Mouse (Mus musculus) liver, postnatal 0 days (tissue): ENCODE data around the gene Tubb4a. TPM values are rescaled to one million over a fixed set of nuclear protein-coding genes. Genes with fewer than 3 reads are reported as not detected.
A peak's percentile ranks its signal among the peaks of the same experiment; 100 is the strongest.

Experiments
- ATAC-seq: fragments of 200-750 bp; cut with Nextera tagmentation; 2 replicates; pipeline ENCODE4 v1.8.0; 2017; ENCODE audit warnings: mild to moderate bottlenecking, moderate library complexity
- DNase-seq: peaks from one replicate; pipeline ENCODE4 v3.0.0-alpha.2; 2016
- H3K27ac ChIP-seq: fragments of 300-500 bp; sonication (generic); 2 replicates; pipeline ENCODE4 v1.5.1; 2014; ENCODE audit warnings: antibody characterized with exemption, moderate library complexity, mild to moderate bottlenecking, low read depth
- H3K27me3 ChIP-seq: fragments of 300-500 bp; sonication (generic); 2 replicates; pipeline ENCODE4 v1.6.1; 2014; ENCODE audit warnings: low read length, control low read depth, mixed read lengths; ENCODE audit not compliant: insufficient read depth
- H3K36me3 ChIP-seq: fragments of 300-500 bp; sonication (generic); replicated peaks from 2 replicates; pipeline ENCODE4 v1.6.1; 2014; ENCODE audit warnings: mild to moderate bottlenecking, control low read depth, low read length, moderate library complexity, mixed read lengths; ENCODE audit not compliant: insufficient read depth
- H3K4me1 ChIP-seq: fragments of 300-500 bp; sonication (generic); 2 replicates; pipeline ENCODE4 v1.6.1; 2014; ENCODE audit warnings: antibody characterized with exemption, mild to moderate bottlenecking, control low read depth; ENCODE audit not compliant: insufficient read depth
- H3K4me2 ChIP-seq: fragments of 300-500 bp; sonication (generic); 2 replicates; pipeline ENCODE4 v1.6.1; 2014; ENCODE audit warnings: low read depth, mild to moderate bottlenecking, low read length, moderate library complexity, mixed read lengths
- H3K4me3 ChIP-seq: fragments of 300-500 bp; sonication (generic); 2 replicates; pipeline ENCODE4 v1.5.1; 2014; ENCODE audit warnings: low read depth, low read length
- H3K9ac ChIP-seq: fragments of 300-500 bp; sonication (generic); replicated peaks from 2 replicates; pipeline ENCODE4 v1.6.1; 2014; ENCODE audit warnings: mild to moderate bottlenecking, moderate library complexity
- H3K9me3 ChIP-seq: fragments of 300-500 bp; sonication (generic); 2 replicates; pipeline ENCODE4 v1.6.1; 2016; ENCODE audit warnings: mild to moderate bottlenecking, control low read depth, low read length, mixed read lengths
- CTCF ChIP-seq: sonication (generic); IDR thresholded peaks from 2 replicates; pipeline ENCODE4 v1.5.1; 2016; ENCODE audit warnings: antibody characterized with exemption, low read depth
- EP300 ChIP-seq: IDR thresholded peaks from 2 replicates; pipeline ENCODE4 v1.6.1; 2016; ENCODE audit warnings: antibody characterized with exemption, low read depth, mild to moderate bottlenecking
- WGBS: fragments of 180-500 bp; shearing (Covaris S2); extraction: QIAGEN DNeasy Blood & Tissue Kit; methylation state at CpG from one replicate; pipeline ENCODE4 v1.1.7; 2014; ENCODE audit not compliant: insufficient replicate concordance; 5-methylcytosine and 5-hydroxymethylcytosine counted together
- polyA plus RNA-seq: library from polyadenylated mRNA; unstranded; fragments of >200 nt; fragmentation: Nextera tagmentation; extraction: Ambion mirVana; gene quantifications from 2 replicates; pipeline ENCODE4 v1.2.1, GENCODE M21; 2015

Gene Tubb4a
- polyA plus RNA-seq, 1 experiment from 2014 or later: 0.23 TPM

DNA sequence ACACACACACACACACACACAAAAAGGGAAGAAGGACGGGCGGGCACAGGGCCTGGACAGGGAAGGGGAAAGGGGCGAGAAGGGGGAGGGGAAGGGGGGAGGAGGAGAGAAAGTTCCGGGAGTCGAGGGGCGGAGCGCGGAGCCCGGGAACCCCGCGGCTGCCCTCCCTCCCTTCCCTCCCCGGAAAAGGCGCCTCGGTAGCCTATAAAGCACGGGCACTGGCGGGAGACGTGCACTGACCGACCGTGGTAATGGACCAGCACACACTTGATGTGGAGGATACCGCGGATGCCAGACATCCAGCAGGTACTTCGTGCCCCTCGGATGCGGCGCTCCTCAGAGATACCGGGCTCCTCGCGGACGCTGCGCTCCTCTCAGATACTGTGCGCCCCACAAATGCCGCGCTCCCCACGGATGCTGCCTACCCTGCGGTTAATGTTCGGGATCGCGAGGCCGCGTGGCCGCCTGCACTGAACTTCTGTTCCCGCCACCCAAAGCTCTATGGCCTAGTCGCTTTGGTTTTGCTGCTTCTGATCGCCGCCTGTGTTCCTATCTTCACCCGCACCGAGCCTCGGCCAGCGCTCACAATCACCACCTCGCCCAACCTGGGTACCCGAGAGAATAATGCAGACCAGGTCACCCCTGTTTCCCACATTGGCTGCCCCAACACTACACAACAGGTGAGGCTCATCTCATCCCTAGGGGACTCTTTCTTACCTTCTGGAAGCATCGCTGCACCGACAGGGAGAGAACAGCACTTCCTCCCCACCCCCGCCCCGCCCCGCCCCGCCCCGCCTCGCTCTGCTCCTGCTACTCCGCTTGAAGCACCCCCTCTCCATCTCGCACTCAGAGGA, 17.8 kb upstream of the Tubb4a start, which contains the start of gene Tnfsf9:
TSS of gene Tnfsf9 (plus strand) at position 145 of the 854 bp plus-strand sequence.
- H3K4me2 ChIP-seq: peak within 1 kb of the TSS; percentile 73
- DNase-seq (peak; percentile 54), ATAC-seq (peak; percentile 36; the same call in 1 of the 2 replicates)
- no peaks in the 10 kb centered on the region for H3K9me3 ChIP-seq
- under 1% methylated on average over 53 of the region's 61 CpGs for WGBS
- H3K9ac ChIP-seq: peak within 1 kb of the TSS; percentile 39; the same call in 1 of the 2 replicates
- H3K4me1 ChIP-seq: peaks cover 10% of the 10 kb centered on the region; the same call in 1 of the 2 replicates
- TF ChIP-seq CTCF (no peak), EP300 (no peak)
- H3K4me3 ChIP-seq: peak within 1 kb of the TSS; percentile 45
- H3K27me3 ChIP-seq: peaks cover 24% of the 10 kb centered on the region; the same call in 1 of the 2 replicates
- H3K36me3 ChIP-seq: no peaks in the 10 kb centered on the region
- no peak within 1 kb of the TSS for H3K27ac ChIP-seq

DNA sequence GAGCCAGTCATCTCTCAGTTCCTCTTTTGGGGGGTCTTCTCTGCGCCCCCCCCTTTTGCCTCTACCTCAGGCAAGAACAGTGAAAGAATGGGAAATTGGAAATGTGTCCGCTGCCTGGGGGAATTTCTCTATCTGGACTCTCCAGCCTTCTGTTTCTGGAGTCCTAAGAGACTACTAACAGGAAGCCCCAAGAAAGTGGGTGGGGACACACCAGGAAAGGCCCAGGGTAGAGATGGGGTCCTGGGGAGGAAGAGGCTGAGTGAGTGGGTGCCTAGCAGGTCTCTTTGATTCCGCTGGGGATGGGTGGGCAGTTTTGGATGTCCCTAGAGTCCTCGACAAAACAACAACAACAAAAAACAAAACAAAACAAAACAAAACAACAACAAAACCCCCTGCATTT, 16.9 kb upstream of the Tubb4a start:
- Histone ChIP-seq H3K4me1 (peaks cover 15% of the 10 kb centered on the region; the same call in 1 of the 2 replicates), H3K9me3 (no peaks in the 10 kb centered on the region), H3K27me3 (peaks cover 24% of the 10 kb centered on the region; the same call in 1 of the 2 replicates), H3K4me3 (peak overlapping the region; percentile 45), H3K9ac (no peak overlapping the region), H3K36me3 (no peaks in the 10 kb centered on the region), H3K27ac (no peak overlapping the region), H3K4me2 (peak overlapping the region; percentile 73)
- no peak for TF ChIP-seq EP300
- TF ChIP-seq CTCF: no peak
- ATAC-seq (no peak), DNase-seq (no peak)
- WGBS: 37% methylated on average over 4 of the region's 4 CpGs

DNA sequence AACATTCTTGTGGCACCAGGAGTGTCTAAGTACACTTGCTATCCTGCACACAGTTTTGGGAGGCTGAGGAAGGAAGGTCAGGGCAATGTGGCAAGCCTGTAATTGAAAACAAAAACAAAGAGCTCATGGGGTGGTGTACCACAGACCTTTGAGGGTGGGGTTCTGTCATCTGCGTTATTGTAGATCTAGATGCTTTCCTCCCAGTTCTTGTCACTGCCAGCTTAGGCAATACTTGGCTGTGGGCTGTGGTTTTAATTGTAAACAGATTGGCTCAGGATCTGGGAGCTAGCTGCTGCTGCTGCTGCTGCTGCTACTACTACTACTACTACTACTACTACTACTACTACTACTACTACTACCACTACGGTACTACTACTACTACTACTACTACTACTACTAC, 14.7 kb upstream of the Tubb4a start:
- DNase-seq (no peak), ATAC-seq (no peak)
- H3K36me3 ChIP-seq: no peaks in the 10 kb centered on the region
- no peak overlapping the region for H3K4me3 ChIP-seq
- TF ChIP-seq CTCF (no peak), EP300 (no peak)
- no peak overlapping the region for H3K27ac ChIP-seq
- peaks cover 24% of the 10 kb centered on the region; the same call in 1 of the 2 replicates for H3K27me3 ChIP-seq
- no peak overlapping the region for H3K9ac ChIP-seq
- 69% methylated on average over 2 of the region's 2 CpGs for WGBS
- peaks cover 15% of the 10 kb centered on the region; the same call in 1 of the 2 replicates for H3K4me1 ChIP-seq
- H3K4me2 ChIP-seq: no peak overlapping the region
- H3K9me3 ChIP-seq: no peaks in the 10 kb centered on the region

DNA sequence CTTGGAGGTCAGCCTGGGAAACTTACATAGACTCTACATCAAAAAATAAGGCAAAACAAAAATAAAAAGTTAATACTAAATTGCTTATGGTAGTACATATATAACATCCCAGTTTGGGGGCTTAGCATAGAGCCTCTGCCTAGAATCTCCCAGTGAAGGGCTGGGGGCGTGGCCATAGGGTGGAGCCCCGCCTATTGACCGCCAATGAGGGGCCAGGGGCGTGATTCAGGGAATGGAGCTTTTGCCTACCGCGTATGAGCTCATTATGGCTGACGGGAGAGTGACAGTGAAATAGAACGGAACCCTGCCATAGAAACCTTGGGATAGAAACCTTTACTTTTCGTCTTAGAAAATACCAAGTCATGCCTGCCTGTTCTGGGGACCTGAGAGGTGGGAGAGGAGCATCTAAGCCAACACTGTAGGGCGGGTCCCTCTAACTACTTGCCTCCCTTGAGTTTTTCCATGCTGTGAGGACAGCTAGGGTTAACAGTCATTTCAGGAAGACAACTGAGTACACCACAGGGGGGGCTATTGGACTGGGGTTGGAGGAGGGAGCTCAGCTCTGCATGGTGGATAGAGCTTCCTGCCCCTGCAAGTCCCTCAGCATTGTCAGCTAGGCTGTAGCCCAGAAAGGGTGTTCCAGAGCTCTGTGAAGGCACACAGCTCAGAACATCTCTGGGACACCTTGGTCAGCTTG, 12.2 kb upstream of the Tubb4a start:
- Histone ChIP-seq H3K9ac (no peak overlapping the region), H3K4me1 (peaks cover 9% of the 10 kb centered on the region; the same call in 1 of the 2 replicates), H3K9me3 (no peaks in the 10 kb centered on the region), H3K27ac (no peak overlapping the region), H3K36me3 (no peaks in the 10 kb centered on the region), H3K27me3 (peaks cover 6% of the 10 kb centered on the region; the same call in 1 of the 2 replicates), H3K4me3 (no peak overlapping the region), H3K4me2 (peak overlapping the region; percentile 36; the same call in 1 of the 2 replicates)
- WGBS: 13% methylated on average over 10 of the region's 10 CpGs
- TF ChIP-seq EP300 (no peak), CTCF (peak; percentile 19)
- peak; percentile 62 for DNase-seq
- peak; percentile 41; the same call in 1 of the 2 replicates for ATAC-seq

DNA sequence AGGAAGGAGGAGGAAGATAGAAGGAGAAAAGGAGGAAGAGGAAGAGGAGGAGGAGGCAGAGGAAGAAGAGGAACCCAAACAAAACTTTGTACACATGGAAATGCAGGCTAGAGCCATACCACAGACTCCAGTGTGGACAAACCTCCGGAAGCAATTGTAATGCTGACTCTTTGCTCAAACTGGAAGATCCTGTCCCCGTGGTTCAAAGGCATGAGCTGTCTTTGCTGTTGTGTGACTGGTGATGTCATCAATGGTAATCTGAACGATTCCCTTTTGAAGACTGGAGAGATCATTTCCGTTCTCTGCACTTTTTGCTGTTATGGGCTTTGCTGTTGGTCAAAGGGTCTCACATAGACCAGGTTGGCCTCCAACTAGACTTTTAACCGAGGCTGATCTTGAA, 10.7 kb upstream of the Tubb4a start:
- ATAC-seq: peak; percentile 31; the same call in 1 of the 2 replicates
- H3K27me3 ChIP-seq: no peaks in the 10 kb centered on the region
- no peak overlapping the region for H3K4me2 ChIP-seq
- H3K4me3 ChIP-seq: no peak overlapping the region
- no peaks in the 10 kb centered on the region for H3K36me3 ChIP-seq
- 52% methylated on average over 5 of the region's 5 CpGs for WGBS
- H3K27ac ChIP-seq: no peak overlapping the region
- no peak for DNase-seq
- peaks cover 5% of the 10 kb centered on the region; the same call in 1 of the 2 replicates for H3K4me1 ChIP-seq
- TF ChIP-seq CTCF (no peak), EP300 (no peak)
- no peak overlapping the region for H3K9ac ChIP-seq
- no peaks in the 10 kb centered on the region for H3K9me3 ChIP-seq

DNA sequence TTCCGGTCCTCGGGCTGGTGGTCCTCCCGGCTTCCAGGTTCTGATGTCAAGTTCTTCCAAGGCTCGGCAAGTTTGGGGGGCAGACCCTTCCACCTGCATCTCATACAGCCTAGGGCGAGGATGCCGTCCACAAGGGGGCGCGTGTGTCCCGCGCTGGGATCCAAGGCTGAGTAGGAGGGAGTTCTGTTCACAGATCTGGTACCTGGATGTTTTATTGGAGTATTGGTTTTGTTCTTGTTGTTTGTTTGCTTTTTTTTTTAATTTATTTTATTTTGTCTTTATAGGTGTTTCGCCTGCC, 9.0 kb upstream of the Tubb4a start:
- ATAC-seq: peak; percentile 60
- 2% methylated on average over 11 of the region's 11 CpGs for WGBS

More for the DNA sequence above, 9.0 kb upstream of the Tubb4a start:
- Histone ChIP-seq H3K4me2 (peak overlapping the region; percentile 34), H3K27me3 (no peaks in the 10 kb centered on the region), H3K4me1 (peaks cover 5% of the 10 kb centered on the region; the same call in 1 of the 2 replicates), H3K9ac (no peak overlapping the region), H3K27ac (no peak overlapping the region), H3K36me3 (no peaks in the 10 kb centered on the region), H3K9me3 (no peaks in the 10 kb centered on the region), H3K4me3 (no peak overlapping the region)
- TF ChIP-seq EP300 (no peak), CTCF (peak; percentile 93)
- peak; percentile 86 for DNase-seq
